In genomic region chrX:161721082-161721481, GRCm38 (mm10) we compare ENCODE assay signal across 24 mouse cellular contexts. TPM values are rescaled to one million over a fixed set of nuclear protein-coding genes. Genes with fewer than 3 reads are reported as not detected.
DNase-seq lines count a peak whose midpoint lies in the region; ATAC-seq and TF ChIP-seq lines count a peak whose summit lies in the region.
"Had no signal": no experiment of that assay in that cellular context is flagged by ENCODE, and none has a peak within 500 bp of the region (broad histone marks: within the 10 kb centered on the region; RNA-seq: fewer than 3 reads in every experiment).

No protein-coding gene starts in this region.

- H3K27me3 ChIP-seq in forebrain, embryonic 14.5 days (replicated peaks; ENCODE audit: control insufficient read depth, insufficient read depth, low read length): 0 out of 2 replicates have a peak, but pooled peaks cover 3% of the 10 kb centered on the region
- peaks cover 82% of the 10 kb centered on the region for H3K27me3 ChIP-seq in forebrain, embryonic 12.5 days
- H3K27me3 ChIP-seq in forebrain, embryonic 16.5 days (replicated peaks; ENCODE audit: control insufficient read depth, insufficient read depth, low read length): no peaks in the 10 kb centered on the region; the same call in 1 of the 2 replicates
- H3K27me3 ChIP-seq in neural tube, embryonic 14.5 days (ENCODE audit: control insufficient read depth, insufficient read depth, low read length): peaks cover 16% of the 10 kb centered on the region; the same call in 1 of the 2 replicates
- H3K27me3 ChIP-seq: CH12.LX had no signal

- intact Hi-C loops in left cerebral cortex, postnatal 4 days (cut with DNase I): no loop called here
- intact Hi-C loops in left cerebral cortex, adult 2 months (cut with DNase I): no loop called here
- intact Hi-C loops in gastrocnemius, postnatal 14 days (cut with DNase I; ENCODE audit: low total_unique reads): no loop called here

- peak; percentile 21 for DNase-seq in forebrain, embryonic 14.5 days (ENCODE audit: low spot score)
- DNase-seq in left cerebral cortex, postnatal 4 days: peak; percentile 49
- no peak for DNase-seq in left cerebral cortex, adult 2 months (ENCODE audit: extremely low spot score in 1 of 2, low spot score in 2 of 2)
- DNase-seq in gastrocnemius, postnatal 14 days: no peak
- DNase-seq: adrenal gland, postnatal 14 days; B cell, adult 2 months; cerebellum, adult 9-10 months; gastrocnemius, postnatal 36 days; kidney, postnatal 36 days; lung, embryonic 14.5 days; right cerebral cortex, postnatal 14 days; spleen, adult 18-20 months had no signal

- no peak overlapping the region for H3K9ac ChIP-seq in forebrain, embryonic 14.5 days (ENCODE audit: low read length)
- no peak overlapping the region for H3K9ac ChIP-seq in forebrain, embryonic 12.5 days
- H3K9ac ChIP-seq in forebrain, embryonic 16.5 days (replicated peaks; ENCODE audit: low read depth, low read length): no peak overlapping the region
- H3K9ac ChIP-seq in neural tube, embryonic 14.5 days (replicated peaks; ENCODE audit: low read depth, low read length): no peak overlapping the region
- H3K9ac ChIP-seq: kidney, embryonic 15.5 days; limb, embryonic 15.5 days; liver, embryonic 14.5 days; lung, embryonic 14.5 days had no signal

- H3K27ac ChIP-seq in forebrain, embryonic 14.5 days (ENCODE audit: low read depth, low read length): 0 out of 2 replicates have a peak overlapping the region, but pooled peaks have one; percentile 9
- H3K27ac ChIP-seq in forebrain, embryonic 12.5 days: no peak overlapping the region
- H3K27ac ChIP-seq in left cerebral cortex, adult 2 months: no peak overlapping the region
- H3K27ac ChIP-seq in forebrain, embryonic 16.5 days (ENCODE audit: low read length): no peak overlapping the region
- no peak overlapping the region for H3K27ac ChIP-seq in neural tube, embryonic 14.5 days (ENCODE audit: low read depth, low read length)
- H3K27ac ChIP-seq: kidney, embryonic 15.5 days; limb, embryonic 15.5 days; liver, embryonic 14.5 days had no signal

- no peaks in the 10 kb centered on the region for H3K9me3 ChIP-seq in forebrain, embryonic 14.5 days (replicated peaks; ENCODE audit: control insufficient read depth, low read length)
- no peaks in the 10 kb centered on the region for H3K9me3 ChIP-seq in forebrain, embryonic 12.5 days
- no peaks in the 10 kb centered on the region for H3K9me3 ChIP-seq in forebrain, embryonic 16.5 days (ENCODE audit: control insufficient read depth, low read length)
- no peaks in the 10 kb centered on the region for H3K9me3 ChIP-seq in neural tube, embryonic 14.5 days (ENCODE audit: control insufficient read depth, low read length)
- H3K9me3 ChIP-seq: G1E; kidney, embryonic 15.5 days; limb, embryonic 15.5 days had no signal

- H3K4me1 ChIP-seq in forebrain, embryonic 14.5 days (ENCODE audit: control insufficient read depth, insufficient read depth, low read length): no peaks in the 10 kb centered on the region
- H3K4me1 ChIP-seq in forebrain, embryonic 12.5 days: 0 out of 2 replicates have a peak, but pooled peaks cover 4% of the 10 kb centered on the region
- peaks cover 14% of the 10 kb centered on the region for H3K4me1 ChIP-seq in forebrain, embryonic 16.5 days (replicated peaks; ENCODE audit: control insufficient read depth, insufficient read depth, low read length)
- 0 out of 2 replicates have a peak, but pooled peaks cover 2% of the 10 kb centered on the region for H3K4me1 ChIP-seq in neural tube, embryonic 14.5 days (ENCODE audit: control insufficient read depth, insufficient read depth, low read length)
- H3K4me1 ChIP-seq: limb, embryonic 15.5 days had no signal

- WGBS in forebrain, embryonic 14.5 days: 51% methylated on average over 4 of the region's 4 CpGs
- 66% methylated on average over 4 of the region's 4 CpGs for WGBS in forebrain, embryonic 12.5 days
- WGBS in forebrain, embryonic 16.5 days: 44% methylated on average over 4 of the region's 4 CpGs
- WGBS in neural tube, embryonic 14.5 days: 59% methylated on average over 4 of the region's 4 CpGs

- no peak for ATAC-seq in forebrain, embryonic 14.5 days
- ATAC-seq in forebrain, embryonic 12.5 days (ENCODE audit: low FRiP score): no peak
- ATAC-seq in forebrain, embryonic 16.5 days: 0 out of 2 replicates have a peak, but pooled peaks have one; percentile 10
- no peak for ATAC-seq in neural tube, embryonic 14.5 days (ENCODE audit: low read depth)
- ATAC-seq: intestine, postnatal 0 days; midbrain, embryonic 16.5 days had no signal

- TF ChIP-seq CTCF in left cerebral cortex, adult 2 months (IDR thresholded peaks at IDR 0.05): no peak

- no peak overlapping the region for H3K4me2 ChIP-seq in forebrain, embryonic 14.5 days (ENCODE audit: low read length)
- H3K4me2 ChIP-seq in forebrain, embryonic 12.5 days: no peak overlapping the region
- no peak overlapping the region for H3K4me2 ChIP-seq in forebrain, embryonic 16.5 days (ENCODE audit: low read length)
- H3K4me2 ChIP-seq in neural tube, embryonic 14.5 days (ENCODE audit: low read depth, low read length): 0 out of 2 replicates have a peak overlapping the region, but pooled peaks have one; percentile 11
- H3K4me2 ChIP-seq: kidney, embryonic 15.5 days; limb, embryonic 15.5 days; lung, embryonic 14.5 days had no signal

- no peaks in the 10 kb centered on the region for H3K36me3 ChIP-seq in forebrain, embryonic 14.5 days (ENCODE audit: control insufficient read depth, insufficient read depth, low read length)
- H3K36me3 ChIP-seq in forebrain, embryonic 12.5 days (replicated peaks): no peaks in the 10 kb centered on the region
- no peaks in the 10 kb centered on the region for H3K36me3 ChIP-seq in forebrain, embryonic 16.5 days (ENCODE audit: control insufficient read depth, insufficient read depth)
- no peaks in the 10 kb centered on the region for H3K36me3 ChIP-seq in neural tube, embryonic 14.5 days (ENCODE audit: control insufficient read depth, insufficient read depth, low read length)
- H3K36me3 ChIP-seq: G1E; kidney, embryonic 15.5 days; limb, embryonic 15.5 days had no signal

- no peak overlapping the region for H3K4me3 ChIP-seq in forebrain, embryonic 14.5 days (ENCODE audit: low read depth, low read length)
- no peak overlapping the region for H3K4me3 ChIP-seq in forebrain, embryonic 12.5 days (replicated peaks)
- no peak overlapping the region for H3K4me3 ChIP-seq in left cerebral cortex, adult 2 months
- H3K4me3 ChIP-seq in forebrain, embryonic 16.5 days (replicated peaks; ENCODE audit: low read length): no peak overlapping the region
- H3K4me3 ChIP-seq in neural tube, embryonic 14.5 days (ENCODE audit: low read depth, low read length): no peak overlapping the region
- H3K4me3 ChIP-seq: kidney, embryonic 15.5 days; limb, embryonic 15.5 days; myocyte had no signal

RNA-seq across cellular contexts. Expression of gene Rai2, which starts 4.2 kb away (rescaled TPM):
- polyA plus RNA-seq in forebrain, embryonic 14.5 days (2014; fragmentation: Nextera tagmentation; extraction: Ambion mirVana): 14.7 and 18.5 TPM in 2 replicates
- 8.7 and 11.0 TPM in 2 replicates for polyA plus RNA-seq in forebrain, embryonic 12.5 days (2016; fragmentation: Nextera tagmentation; extraction: Ambion mirVana)
- 10 to 100 TPM; 12.8 to 15.6 TPM for total RNA-seq in left cerebral cortex, postnatal 4 days (2021)
- total RNA-seq in left cerebral cortex, adult 2 months (2021): 10 to 100 TPM; 15.3 to 18.0 TPM
- 16.9 and 17.1 TPM in 2 replicates for polyA plus RNA-seq in forebrain, embryonic 16.5 days (2015; fragmentation: Nextera tagmentation; extraction: Ambion mirVana)
- polyA plus RNA-seq in neural tube, embryonic 14.5 days (2014; fragmentation: Nextera tagmentation; extraction: Ambion mirVana): 22.2 and 22.7 TPM in 2 replicates
- total RNA-seq in gastrocnemius, postnatal 14 days (2021): 10 to 100 TPM; 12.5 to 26.1 TPM
- total RNA-seq: CH12.LX; megakaryocyte, adult 5-6 weeks had no signal
- polyA plus RNA-seq: G1E had no signal

Comparison
In these comparisons a context has a peak if more than half of its experiments do, and no peak if none do; other contexts are left out.
1. DNase-seq: peak in forebrain, embryonic 14.5 days (single experiment) and left cerebral cortex, postnatal 4 days (single experiment); none in left cerebral cortex, adult 2 months (0 of 2) and gastrocnemius, postnatal 14 days (single experiment).